Mouse (Mus musculus) small intestine, adult 2 months (tissue): ENCODE results near the gene Rab20. TPM values are rescaled to one million over a fixed set of nuclear protein-coding genes. Genes with fewer than 3 reads are reported as not detected.

Source experiments
- H3K27ac ChIP-seq: fragments of 200-500 bp; 2 replicates; pipeline ENCODE4 v1.5.1; 2012; ENCODE audit warnings: low read depth, low read length, control low read depth, inconsistent platforms; ENCODE audit not compliant: insufficient read depth
- H3K27me3 ChIP-seq: fragments of 200-500 bp; 2 replicates; pipeline ENCODE4 v1.6.1; 2012; ENCODE audit warnings: mild to moderate bottlenecking, moderate library complexity, low read length, inconsistent platforms; ENCODE audit not compliant: control insufficient read depth, insufficient read depth
- H3K36me3 ChIP-seq: fragments of 200-500 bp; 2 replicates; pipeline ENCODE4 v1.6.1; 2012; ENCODE audit warnings: mild to moderate bottlenecking, low read length, control low read depth, inconsistent platforms; ENCODE audit not compliant: control insufficient read depth, insufficient read depth
- H3K4me1 ChIP-seq: fragments of 200-500 bp; 2 replicates; pipeline ENCODE4 v1.6.1; 2012; ENCODE audit warnings: low read length, inconsistent platforms, mixed read lengths; ENCODE audit not compliant: control insufficient read depth, insufficient read depth, insufficient read length
- H3K4me3 ChIP-seq: fragments of 200-500 bp; 2 replicates; pipeline ENCODE4 v1.5.1; 2012; ENCODE audit warnings: low read depth, mild to moderate bottlenecking, control low read depth, inconsistent platforms, low read length, moderate library complexity
- CTCF ChIP-seq: fragments of 200-500 bp; IDR thresholded peaks from 2 replicates; pipeline ENCODE4 v1.5.1; 2012; ENCODE audit warnings: low read depth, mild to moderate bottlenecking, control low read depth, inconsistent platforms, low read length, moderate library complexity, mixed read lengths; ENCODE audit not compliant: insufficient replicate concordance, insufficient read length; ENCODE audit errors: extremely low read depth
- POLR2A ChIP-seq: fragments of 200-500 bp; IDR thresholded peaks from 2 replicates; pipeline ENCODE4 v1.6.1; 2012; ENCODE audit warnings: low read depth, mild to moderate bottlenecking, control low read depth, inconsistent platforms, low read length, moderate library complexity
- WGBS: fragments of 180-500 bp; shearing (Covaris S2); methylation state at CpG from one replicate; pipeline ENCODE4 v1.1.7; 2018; 5-methylcytosine and 5-hydroxymethylcytosine counted together
- polyA plus RNA-seq: library from polyadenylated mRNA; depleted of rRNA; stranded (reverse); fragments of >200 nt; gene quantifications from 2 replicates; pipeline ENCODE4 v1.2.3, GENCODE M21; 2012

Rab20 gene
- polyA plus RNA-seq, 1 experiment = 43.3 TPM

- H3K36me3 ChIP-seq = peaks cover 3% of the 10 kb centered on the region
- H3K27me3 ChIP-seq = no peaks in the 10 kb centered on the region
- H3K27ac ChIP-seq = no peak overlapping the region
- H3K4me3 ChIP-seq = no peak overlapping the region
- peaks cover 19% of the 10 kb centered on the region for H3K4me1 ChIP-seq
- WGBS = 86% methylated on average over 12 of the region's 12 CpGs
- TF ChIP-seq POLR2A (no peak), CTCF (no peak)
Observed at GRCm38 (mm10) chr8:11454228-11454627, 24.3 kb downstream of the Rab20 start.

GRCm38 (mm10) chr8:11452974-11453373, 25.5 kb downstream of the Rab20 start:
- Histone ChIP-seq H3K36me3 (peaks cover 3% of the 10 kb centered on the region), H3K27me3 (no peaks in the 10 kb centered on the region), H3K4me3 (no peak overlapping the region), H3K27ac (0 out of 2 replicates have a peak overlapping the region, but pooled peaks have one; percentile 32), H3K4me1 (peaks cover 8% of the 10 kb centered on the region)
- 71% methylated on average over 4 of the region's 4 CpGs for WGBS
- no peak for TF ChIP-seq CTCF

- Histone ChIP-seq H3K36me3 (peaks cover 3% of the 10 kb centered on the region), H3K27ac (0 out of 2 replicates have a peak overlapping the region, but pooled peaks have one; percentile 32), H3K27me3 (no peaks in the 10 kb centered on the region), H3K4me3 (no peak overlapping the region), H3K4me1 (peaks cover 5% of the 10 kb centered on the region)
- TF ChIP-seq POLR2A (no peak), CTCF (no peak)
- 68% methylated on average over 3 of the region's 3 CpGs for WGBS
Observed at GRCm38 (mm10) chr8:11452559-11452958, 26.0 kb downstream of the Rab20 start.

GRCm38 (mm10) chr8:11452152-11452551, 26.4 kb downstream of the Rab20 start:
- 86% methylated on average over 1 of the region's 1 CpGs for WGBS
- Histone ChIP-seq H3K4me1 (peaks cover 5% of the 10 kb centered on the region), H3K4me3 (no peak overlapping the region), H3K27ac (no peak overlapping the region), H3K27me3 (no peaks in the 10 kb centered on the region), H3K36me3 (peaks cover 3% of the 10 kb centered on the region)
- TF ChIP-seq POLR2A (no peak), CTCF (no peak)

GRCm38 (mm10) chr8:11450184-11451113, 28.1 kb downstream of the Rab20 start:
- H3K27me3 ChIP-seq = no peaks in the 10 kb centered on the region
- WGBS = 25% methylated on average over 8 of the region's 8 CpGs
- H3K4me1 ChIP-seq = peaks cover 5% of the 10 kb centered on the region
- peaks cover 3% of the 10 kb centered on the region for H3K36me3 ChIP-seq
- peak overlapping the region; percentile 42 for H3K27ac ChIP-seq
- H3K4me3 ChIP-seq = no peak overlapping the region
- TF ChIP-seq POLR2A (no peak), CTCF (peak; percentile 58; the same call in 1 of the 2 replicates)

- 91% methylated on average over 23 of the region's 23 CpGs for WGBS
- TF ChIP-seq CTCF = no peak
- TF ChIP-seq POLR2A = no peak
Observed at GRCm38 (mm10) chr8:11447910-11448570, 30.5 kb downstream of the Rab20 start.

GRCm38 (mm10) chr8:11445790-11446189, 32.7 kb downstream of the Rab20 start:
- no peaks in the 10 kb centered on the region for H3K36me3 ChIP-seq
- no peak for TF ChIP-seq POLR2A

More at GRCm38 (mm10) chr8:11447910-11448570, 30.5 kb downstream of the Rab20 start:
- Histone ChIP-seq H3K4me3 (no peak overlapping the region), H3K4me1 (peaks cover 3% of the 10 kb centered on the region; the same call in 1 of the 2 replicates), H3K27ac (no peak overlapping the region), H3K36me3 (no peaks in the 10 kb centered on the region), H3K27me3 (no peaks in the 10 kb centered on the region)

More at GRCm38 (mm10) chr8:11445790-11446189, 32.7 kb downstream of the Rab20 start:
- Histone ChIP-seq H3K4me3 (no peak overlapping the region), H3K27me3 (no peaks in the 10 kb centered on the region), H3K4me1 (peaks cover under 1% of the 10 kb centered on the region; the same call in 1 of the 2 replicates), H3K27ac (no peak overlapping the region)
- WGBS = 94% methylated on average over 13 of the region's 13 CpGs
